In genomic region chr10:78664546-78664945, GRCm38 (mm10) we compare ENCODE assay signal across 23 mouse cellular contexts. TPM values are rescaled to one million over a fixed set of nuclear protein-coding genes. Genes with fewer than 3 reads are reported as not detected.
"Had no signal": no experiment of that assay in that cellular context is flagged by ENCODE, and none has a peak within 500 bp of the region (broad histone marks: within the 10 kb centered on the region; RNA-seq: fewer than 3 reads in every experiment).

No protein-coding gene starts in this region.

- H3K4me3 ChIP-seq: neural tube, embryonic 13.5 days; neural tube, embryonic 15.5 days; stomach, embryonic 15.5 days had no signal

- DNase-seq: retina, postnatal 1 day; right cerebral cortex, adult 18-20 months; right cerebral cortex, postnatal 14 days; right cerebral cortex, postnatal 25 days; right cerebral cortex, postnatal 4 days; spleen, adult 18-20 months; thymus, adult 18-20 months; thymus, adult 2 months; thymus, postnatal 14 days; thymus, postnatal 25 days; thymus, postnatal 36 days; thymus, postnatal 4 days had no signal

- H3K36me3 ChIP-seq: neural tube, embryonic 13.5 days; neural tube, embryonic 15.5 days; stomach, embryonic 15.5 days had no signal

- H3K27me3 ChIP-seq: neural tube, embryonic 13.5 days; neural tube, embryonic 15.5 days; stomach, embryonic 15.5 days had no signal

- H3K4me1 ChIP-seq: neural tube, embryonic 13.5 days; neural tube, embryonic 15.5 days; stomach, embryonic 15.5 days had no signal

- H3K9ac ChIP-seq: neural tube, embryonic 13.5 days; neural tube, embryonic 15.5 days; stomach, embryonic 15.5 days had no signal

- H3K4me2 ChIP-seq: neural tube, embryonic 13.5 days; neural tube, embryonic 15.5 days; stomach, embryonic 15.5 days had no signal

- H3K9me3 ChIP-seq: neural tube, embryonic 13.5 days; neural tube, embryonic 15.5 days; stomach, embryonic 15.5 days had no signal

- H3K27ac ChIP-seq: neural tube, embryonic 13.5 days; neural tube, embryonic 15.5 days; stomach, embryonic 15.5 days; stomach, postnatal 0 days had no signal

RNA-seq across cellular contexts. Expression of gene Olfr1357, which starts 46.7 kb away (rescaled TPM):
- polyA plus RNA-seq: neural tube, embryonic 13.5 days; neural tube, embryonic 14.5 days; neural tube, embryonic 15.5 days; small intestine, adult 2 months; spleen, adult 2 months; stomach, embryonic 14.5 days; stomach, embryonic 15.5 days; stomach, embryonic 16.5 days; stomach, postnatal 0 days; testis, adult 2 months; thymus, adult 2 months; urinary bladder, adult 2 months had no signal

RNA-seq across cellular contexts. Expression of gene Casp14, which starts 53.5 kb away (rescaled TPM):
- polyA plus RNA-seq: neural tube, embryonic 13.5 days; neural tube, embryonic 14.5 days; neural tube, embryonic 15.5 days; small intestine, adult 2 months; spleen, adult 2 months; testis, adult 2 months; urinary bladder, adult 2 months had no signal
